Mouse (Mus musculus): Measurements from ENCODE around the gene Myog.

The Myog gene

DNA sequence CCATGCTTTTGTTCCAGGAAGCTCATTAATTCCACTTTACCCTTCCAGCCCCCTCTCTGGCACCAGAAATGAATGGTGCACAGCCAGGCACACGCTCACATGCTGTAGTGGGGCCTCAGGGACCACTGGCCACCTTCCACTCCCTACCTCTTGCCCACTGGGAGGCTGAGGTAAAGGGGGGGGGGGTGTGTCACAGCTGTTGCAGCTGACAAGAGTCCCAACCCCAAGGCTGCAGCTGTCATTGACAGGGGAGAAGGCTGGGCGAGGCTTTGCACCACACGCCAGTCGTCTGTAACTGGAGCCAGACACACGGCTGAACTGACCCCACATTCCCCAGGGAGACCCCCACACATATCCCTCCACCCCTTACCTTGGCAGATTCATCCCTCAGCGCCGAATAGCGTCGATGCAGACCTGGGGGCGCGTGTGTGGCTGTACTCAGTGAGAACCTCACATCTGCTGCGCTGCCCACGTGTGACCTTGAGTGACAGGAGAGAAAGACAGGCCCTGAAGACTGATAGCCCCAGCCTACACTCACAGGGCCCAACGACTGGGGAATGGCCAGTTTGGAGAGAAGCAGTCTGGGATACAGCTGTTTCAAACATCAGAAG, 31.0 kb downstream of the Myog start:
- DNase-seq (ENCODE audit: low spot score in 2 of 2): no peak

- DNase-seq (ENCODE audit: low spot score in 2 of 2): no peak
Measured at GRCm38 (mm10) chr1:134322591-134322990, 32.8 kb downstream of the Myog start.

DNA sequence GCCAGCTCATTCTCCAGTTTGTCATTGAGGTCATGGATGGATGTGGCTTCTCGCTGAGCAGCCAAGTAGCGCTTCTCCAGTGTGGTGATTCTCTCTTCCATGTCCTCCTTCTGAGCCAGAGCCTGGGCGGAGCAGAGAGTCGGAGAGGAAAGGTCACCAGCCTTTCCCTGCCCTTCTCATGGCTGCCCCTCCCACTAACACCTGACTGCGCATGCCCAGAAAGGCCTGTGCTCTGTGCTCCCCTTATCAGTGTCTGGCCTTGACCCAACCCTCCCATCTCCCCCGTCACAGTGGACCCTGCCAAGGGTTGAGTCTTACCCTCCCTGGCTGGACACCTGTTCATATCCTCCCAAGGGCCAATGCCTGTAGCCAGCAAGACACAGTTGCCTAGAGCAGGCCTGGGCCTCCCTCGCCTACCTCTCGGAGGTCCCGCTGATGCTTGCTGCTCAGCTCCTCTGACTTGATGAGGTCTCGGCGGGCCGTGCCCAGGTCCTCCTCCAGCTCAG, 37.1 kb downstream of the Myog start:
- DNase-seq (ENCODE audit: low spot score in 2 of 2): no peak

- peak; percentile 65 to 82 for DNase-seq (ENCODE audit: low spot score in 2 of 2)
Measured at GRCm38 (mm10) chr1:134331879-134332635, 42.3 kb downstream of the Myog start.

DNA sequence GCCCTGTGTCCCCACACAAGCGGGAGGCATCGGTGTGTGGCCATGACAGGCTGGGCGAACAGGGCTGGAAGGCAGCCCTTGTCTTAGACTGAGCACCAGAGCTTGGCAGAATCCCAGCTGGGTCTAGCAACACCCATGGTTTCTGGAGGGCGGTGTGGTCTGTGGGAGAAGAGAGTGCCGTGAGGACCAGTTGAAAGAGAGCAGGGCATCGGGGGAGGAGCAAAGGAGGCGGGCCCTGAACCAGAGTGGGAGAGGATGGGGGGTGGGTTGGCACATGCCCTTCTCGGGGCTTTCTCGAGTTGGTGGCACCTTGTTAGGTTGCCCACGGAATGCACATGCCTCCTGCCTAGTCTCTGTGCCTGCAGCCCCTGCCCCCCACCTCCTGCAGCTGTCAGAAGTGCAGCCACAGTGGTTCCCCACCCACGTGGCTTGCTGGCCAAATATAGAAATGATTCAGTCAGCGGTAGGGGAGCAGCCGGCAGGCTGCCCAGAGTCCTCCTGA, 43.0 kb downstream of the Myog start, which contains the start of gene Ppfia4:
Ppfia4 (minus strand) TSS at position 159 of the 502 bp plus-strand sequence.
- DNase-seq (ENCODE audit: low spot score in 2 of 2): no peak

DNA sequence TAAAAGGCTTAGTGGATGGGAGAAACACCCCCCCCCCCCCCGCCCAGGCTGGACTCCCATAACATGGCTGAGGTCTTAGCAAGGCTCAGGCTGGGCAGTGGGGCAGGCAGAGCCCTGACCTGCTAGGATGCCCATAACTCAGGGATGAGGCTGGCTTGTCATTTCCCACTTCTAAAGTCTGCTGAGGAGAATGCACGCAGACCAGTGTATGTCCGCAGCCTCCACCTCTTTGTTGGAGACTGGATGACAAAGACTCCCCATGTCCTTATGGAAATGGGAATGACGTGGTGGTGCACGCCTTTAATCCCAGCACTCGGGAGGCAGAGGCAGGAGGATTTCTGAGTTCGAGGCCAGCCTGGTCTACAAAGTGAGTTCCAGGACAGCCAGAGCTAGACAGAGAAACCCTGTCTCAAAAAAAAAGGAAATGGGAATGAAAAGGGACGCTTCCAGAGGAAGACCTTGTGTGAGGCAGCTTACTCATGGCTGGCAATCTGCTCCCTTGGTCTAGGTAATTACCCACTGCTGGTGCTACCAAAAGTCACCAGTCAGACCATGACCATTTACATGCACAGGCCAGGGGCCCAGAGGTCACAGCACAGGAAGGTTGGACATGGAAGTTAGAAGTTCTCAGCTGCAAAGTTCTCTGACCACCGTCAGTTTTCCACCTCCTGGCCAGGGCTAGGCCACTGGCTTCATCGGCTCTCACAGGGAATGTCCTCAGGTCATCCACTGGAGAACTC, 43.8 kb downstream of the Myog start:
- DNase-seq (ENCODE audit: low spot score in 2 of 2): no peak

DNA sequence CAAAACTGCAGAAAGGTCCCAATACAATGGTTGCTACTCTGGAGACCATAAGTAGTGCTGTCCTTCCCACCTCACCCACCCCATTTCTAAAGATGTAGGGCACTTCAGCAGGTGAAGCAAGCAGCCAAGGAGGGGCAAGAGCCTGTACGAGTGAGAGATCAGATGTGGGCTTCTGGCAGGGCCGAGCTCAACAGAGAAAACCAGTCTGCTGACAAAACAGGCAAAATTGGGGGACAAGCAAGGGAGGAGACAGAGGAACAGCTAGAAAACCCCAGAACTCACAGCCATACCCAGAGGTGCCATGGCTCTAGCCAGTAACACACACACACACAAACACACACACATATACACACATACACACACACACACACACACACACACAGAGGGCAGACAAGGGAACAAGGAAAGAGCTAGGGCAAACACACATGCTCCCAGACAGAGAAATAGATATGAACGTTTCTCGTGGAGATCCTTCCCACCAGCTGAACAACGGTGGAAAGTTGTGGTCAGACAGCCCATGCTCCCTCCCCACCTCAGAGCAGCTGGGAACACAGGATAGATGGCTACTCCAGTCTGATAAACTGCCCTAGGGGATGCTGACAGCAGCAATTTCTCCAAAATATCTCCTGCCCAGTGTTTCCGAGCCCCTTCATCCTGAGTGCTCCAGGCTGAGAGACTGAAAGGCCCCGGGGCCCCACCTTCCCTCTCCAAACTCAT, 44.5 kb downstream of the Myog start:
- peak in 1 of 2 experiments; percentile 6 for DNase-seq (ENCODE audit: low spot score in 2 of 2)

- DNase-seq (ENCODE audit: low spot score in 2 of 2): peak in 1 of 2 experiments; percentile 10
Measured at GRCm38 (mm10) chr1:134335211-134335923, 45.6 kb downstream of the Myog start.

GRCm38 (mm10) chr1:134335924-134336810, 46.4 kb downstream of the Myog start:
- peak in 1 of 2 experiments; percentile 33 for DNase-seq (ENCODE audit: low spot score in 2 of 2)

DNA sequence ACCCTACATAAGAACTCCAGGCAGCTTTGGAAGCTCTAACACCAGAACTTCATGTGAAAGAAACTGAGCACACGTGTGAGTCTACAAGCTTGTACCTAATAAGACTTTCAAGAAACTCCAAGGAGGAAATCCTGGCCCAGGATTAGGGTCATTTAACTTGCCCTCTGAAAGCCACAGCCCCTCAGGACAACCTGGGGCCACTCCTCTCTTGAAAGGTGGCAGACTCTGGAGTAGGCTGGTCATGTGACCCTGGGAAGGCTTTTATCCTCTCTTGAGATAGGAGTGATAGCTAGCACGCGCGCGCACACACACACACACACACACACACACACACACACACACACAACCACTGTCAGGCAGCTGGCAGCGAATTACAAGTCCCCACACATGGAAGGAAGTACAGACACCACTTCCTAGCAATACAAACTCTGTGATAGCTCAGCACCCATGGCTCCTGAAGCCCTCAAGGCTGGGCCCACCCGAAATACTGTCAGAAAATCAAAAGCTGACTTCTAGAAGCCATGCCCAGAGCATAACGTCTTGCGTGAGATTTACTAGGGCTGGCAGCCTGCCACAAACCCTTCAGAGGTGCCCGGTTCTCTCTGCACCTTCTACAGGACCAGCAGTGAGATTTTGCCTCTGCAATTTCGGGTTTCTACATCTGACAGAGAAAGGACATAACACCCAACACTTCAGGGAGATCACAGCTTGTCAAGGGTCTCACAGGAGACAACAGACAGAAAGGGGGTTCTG, 47.3 kb downstream of the Myog start:
- peak in 1 of 2 experiments; percentile 9 for DNase-seq (ENCODE audit: low spot score in 2 of 2)

DNA sequence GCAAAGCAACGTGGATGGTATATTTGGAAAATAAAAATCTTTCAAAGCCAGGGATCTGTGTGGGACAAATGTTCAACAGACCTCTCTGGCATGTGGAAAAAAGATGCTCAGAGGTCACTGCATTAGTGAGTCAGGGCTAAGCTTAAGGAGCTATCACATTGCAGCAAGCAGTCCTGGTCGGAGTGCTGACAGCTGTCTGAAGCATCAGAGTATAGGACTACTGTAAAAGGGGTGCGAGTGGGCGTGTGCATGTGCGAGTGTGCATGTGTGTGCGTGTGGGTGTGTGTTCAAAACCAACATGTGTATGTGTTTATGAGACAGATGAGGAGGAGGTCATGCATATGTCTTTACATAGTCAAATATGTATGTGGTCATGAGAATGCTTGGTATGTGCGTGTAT, 49.4 kb downstream of the Myog start:
- peak in 1 of 2 experiments; percentile 5 for DNase-seq (ENCODE audit: low spot score in 2 of 2)

- DNase-seq (ENCODE audit: low spot score in 2 of 2): peak in 1 of 2 experiments; percentile 7
Measured at GRCm38 (mm10) chr1:134339757-134340619, 50.2 kb downstream of the Myog start.

DNA sequence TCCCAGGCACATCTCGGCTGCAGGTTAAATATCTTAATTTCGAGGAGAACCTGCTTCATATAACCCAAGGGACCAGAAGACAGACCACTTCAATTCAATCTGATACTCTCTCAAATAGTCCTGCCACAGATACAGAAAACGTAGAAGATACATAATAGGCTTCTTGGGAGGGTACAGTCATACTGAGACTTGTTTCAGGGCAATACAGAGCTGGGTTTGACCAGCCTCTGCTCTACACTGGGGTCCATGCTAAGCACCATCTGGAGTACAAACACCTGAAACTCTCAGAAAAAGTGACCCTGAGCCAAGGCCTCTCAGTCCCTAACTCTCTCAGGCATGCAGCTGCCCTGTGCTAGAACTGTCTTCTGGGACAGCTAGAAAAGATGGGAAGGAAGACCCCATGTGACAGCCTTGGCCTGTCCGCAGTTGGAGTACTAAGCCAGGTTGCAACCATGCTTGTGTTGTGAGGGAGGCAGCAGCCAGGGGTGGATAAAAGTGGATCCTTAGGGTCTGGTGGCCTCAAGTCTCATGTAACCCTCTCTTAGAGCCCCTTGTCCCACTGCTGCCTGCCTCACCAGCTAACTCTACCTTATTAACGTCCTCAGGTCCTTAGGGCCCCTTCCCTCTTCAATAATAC, 52.0 kb downstream of the Myog start:
- peak in 1 of 2 experiments; percentile 10 for DNase-seq (ENCODE audit: low spot score in 2 of 2)

Data from spleen, postnatal 10 days (tissue).